In genomic region chr14:24093221-24093620, GRCm38 (mm10) we compare ENCODE assay signal across 21 mouse cellular contexts.
"Had no signal": no experiment of that assay in that cellular context is flagged by ENCODE, and none has a peak within 500 bp of the region (broad histone marks: within the 10 kb centered on the region; RNA-seq: fewer than 3 reads in every experiment).

No protein-coding gene starts in this region.

- H3K36me3 ChIP-seq: limb, embryonic 12.5 days; limb, embryonic 15.5 days; liver, embryonic 12.5 days; liver, embryonic 15.5 days; lung, embryonic 15.5 days; midbrain, embryonic 10.5 days had no signal

- H3K9ac ChIP-seq: limb, embryonic 12.5 days; limb, embryonic 15.5 days; liver, embryonic 12.5 days; liver, embryonic 15.5 days; lung, embryonic 15.5 days had no signal

- DNase-seq: kidney, adult 2 months; kidney, postnatal 25 days; left cerebral cortex, postnatal 4 days; lung, adult 18-20 months; lung, postnatal 10 days; midbrain, embryonic 14.5 days; right cerebral cortex, adult 18-20 months; right cerebral cortex, postnatal 14 days; right cerebral cortex, postnatal 4 days; thymus, adult 2 months; thymus, postnatal 14 days; thymus, postnatal 4 days had no signal

- H3K4me1 ChIP-seq: limb, embryonic 15.5 days; lung, embryonic 15.5 days; megakaryocyte, embryonic 14.5 days; midbrain, embryonic 10.5 days had no signal

- H3K27ac ChIP-seq: kidney, postnatal 0 days; limb, embryonic 12.5 days; limb, embryonic 15.5 days; liver, embryonic 12.5 days; liver, embryonic 15.5 days; lung, embryonic 15.5 days; midbrain, embryonic 10.5 days; stomach, postnatal 0 days had no signal

- H3K4me3 ChIP-seq: limb, embryonic 12.5 days; limb, embryonic 15.5 days; liver, embryonic 12.5 days; liver, embryonic 15.5 days; lung, embryonic 15.5 days; megakaryocyte, embryonic 14.5 days; midbrain, embryonic 10.5 days had no signal

- H3K27me3 ChIP-seq: limb, embryonic 12.5 days; limb, embryonic 15.5 days; liver, embryonic 12.5 days; liver, embryonic 15.5 days; lung, embryonic 15.5 days; megakaryocyte, embryonic 14.5 days had no signal
